Mouse (Mus musculus): Measurements from ENCODE around the gene Nrap. TPM values are rescaled to one million over a fixed set of nuclear protein-coding genes. Genes with fewer than 3 reads are reported as not detected.

The Nrap gene
- polyA plus RNA-seq, 1 experiment from 2014 or later: 0.16 TPM

- DNase-seq: no peak
- no peaks in the 10 kb centered on the region for H3K9me3 ChIP-seq (ENCODE audit: low read length)
- peaks cover 41% of the 10 kb centered on the region for H3K4me1 ChIP-seq (ENCODE audit: insufficient read depth)
- no peak for ATAC-seq
- H3K27ac ChIP-seq (ENCODE audit: low read depth): peak overlapping the region; percentile 92; the same call in 1 of the 2 replicates
- H3K9ac ChIP-seq (replicated peaks): no peak overlapping the region
- no peaks in the 10 kb centered on the region for H3K27me3 ChIP-seq (ENCODE audit: insufficient read depth, low read length)
- no peak for TF ChIP-seq EP300 (IDR thresholded peaks at IDR 0.05; ENCODE audit: low read depth)
- no peak for TF ChIP-seq CTCF (IDR thresholded peaks at IDR 0.05; ENCODE audit: low read depth)
- no peaks in the 10 kb centered on the region for H3K36me3 ChIP-seq (replicated peaks; ENCODE audit: insufficient read depth, low read length)
- H3K4me2 ChIP-seq (ENCODE audit: low read depth, low read length): peak overlapping the region; percentile 99; the same call in 1 of the 2 replicates
- H3K4me3 ChIP-seq (ENCODE audit: low read depth, low read length): no peak overlapping the region
Observed at GRCm38 (mm10) chr19:56398528-56398795, 8.6 kb upstream of the Nrap start.

GRCm38 (mm10) chr19:56397663-56398527, 8.1 kb upstream of the Nrap start:
- Histone ChIP-seq H3K9me3 (ENCODE audit: low read length) (no peaks in the 10 kb centered on the region), H3K4me1 (ENCODE audit: insufficient read depth) (peaks cover 46% of the 10 kb centered on the region), H3K9ac (replicated peaks) (peak overlapping the region; percentile 94), H3K36me3 (replicated peaks; ENCODE audit: insufficient read depth, low read length) (no peaks in the 10 kb centered on the region), H3K27me3 (ENCODE audit: insufficient read depth, low read length) (no peaks in the 10 kb centered on the region), H3K4me2 (ENCODE audit: low read depth, low read length) (peak overlapping the region; percentile 99), H3K4me3 (ENCODE audit: low read depth, low read length) (peak overlapping the region; percentile 91), H3K27ac (ENCODE audit: low read depth) (peak overlapping the region; percentile 92)
- ATAC-seq (peak; percentile 11), DNase-seq (no peak)
- WGBS (ENCODE audit: insufficient replicate concordance): 19% methylated on average over 11 of the region's 11 CpGs
- TF ChIP-seq CTCF (IDR thresholded peaks at IDR 0.05; ENCODE audit: low read depth) (no peak), EP300 (IDR thresholded peaks at IDR 0.05; ENCODE audit: low read depth) (no peak)

- peak; percentile 75 for ATAC-seq
- peak within 1 kb of the TSS; percentile 91 for H3K4me3 ChIP-seq (ENCODE audit: low read depth, low read length)
- peaks cover 53% of the 10 kb centered on the region for H3K4me1 ChIP-seq (ENCODE audit: insufficient read depth)
- H3K27ac ChIP-seq (ENCODE audit: low read depth): peak within 1 kb of the TSS; percentile 92
- no peak; the same call in 1 of the 2 replicates for TF ChIP-seq CTCF (IDR thresholded peaks at IDR 0.05; ENCODE audit: low read depth)
- no peak for TF ChIP-seq EP300 (IDR thresholded peaks at IDR 0.05; ENCODE audit: low read depth)
- peak; percentile 83 for DNase-seq
- peak within 1 kb of the TSS; percentile 94 for H3K9ac ChIP-seq (replicated peaks)
- H3K36me3 ChIP-seq (replicated peaks; ENCODE audit: insufficient read depth, low read length): no peaks in the 10 kb centered on the region
- no peaks in the 10 kb centered on the region for H3K9me3 ChIP-seq (ENCODE audit: low read length)
- under 1% methylated on average over 67 of the region's 78 CpGs for WGBS (ENCODE audit: insufficient replicate concordance)
- peak within 1 kb of the TSS; percentile 99 for H3K4me2 ChIP-seq (ENCODE audit: low read depth, low read length)
- H3K27me3 ChIP-seq (ENCODE audit: insufficient read depth, low read length): no peaks in the 10 kb centered on the region
Observed at GRCm38 (mm10) chr19:56396669-56397621, 7.1 kb upstream of the Nrap start, which contains the start of gene Casp7. Gene Casp7, plus strand, starts transcription at chr19:56397129.

- no peaks in the 10 kb centered on the region for H3K36me3 ChIP-seq (replicated peaks; ENCODE audit: insufficient read depth, low read length)
- H3K9ac ChIP-seq (replicated peaks): peak overlapping the region; percentile 94
- H3K27ac ChIP-seq (ENCODE audit: low read depth): peak overlapping the region; percentile 92
- H3K4me1 ChIP-seq (ENCODE audit: insufficient read depth): peaks cover 57% of the 10 kb centered on the region
- WGBS (ENCODE audit: insufficient replicate concordance): 19% methylated on average over 12 of the region's 12 CpGs
- H3K4me2 ChIP-seq (ENCODE audit: low read depth, low read length): peak overlapping the region; percentile 99
- TF ChIP-seq CTCF (IDR thresholded peaks at IDR 0.05; ENCODE audit: low read depth): no peak
- DNase-seq (no peak), ATAC-seq (no peak)
- H3K4me3 ChIP-seq (ENCODE audit: low read depth, low read length): peak overlapping the region; percentile 91
- H3K9me3 ChIP-seq (ENCODE audit: low read length): no peaks in the 10 kb centered on the region
- H3K27me3 ChIP-seq (ENCODE audit: insufficient read depth, low read length): no peaks in the 10 kb centered on the region
Observed at GRCm38 (mm10) chr19:56396227-56396626, 6.4 kb upstream of the Nrap start.

- peaks cover 65% of the 10 kb centered on the region for H3K4me1 ChIP-seq (ENCODE audit: insufficient read depth)
- H3K4me2 ChIP-seq (ENCODE audit: low read depth, low read length): no peak overlapping the region
- no peaks in the 10 kb centered on the region for H3K9me3 ChIP-seq (ENCODE audit: low read length)
- TF ChIP-seq EP300 (IDR thresholded peaks at IDR 0.05; ENCODE audit: low read depth) (no peak), CTCF (IDR thresholded peaks at IDR 0.05; ENCODE audit: low read depth) (no peak)
- no peaks in the 10 kb centered on the region for H3K27me3 ChIP-seq (ENCODE audit: insufficient read depth, low read length)
- H3K36me3 ChIP-seq (replicated peaks; ENCODE audit: insufficient read depth, low read length): no peaks in the 10 kb centered on the region
- no peak overlapping the region for H3K9ac ChIP-seq (replicated peaks)
- no peak overlapping the region for H3K4me3 ChIP-seq (ENCODE audit: low read depth, low read length)
- ATAC-seq (no peak), DNase-seq (no peak)
- 67% methylated on average over 16 of the region's 16 CpGs for WGBS (ENCODE audit: insufficient replicate concordance)
- H3K27ac ChIP-seq (ENCODE audit: low read depth): no peak overlapping the region
Observed at GRCm38 (mm10) chr19:56395183-56395935, 5.5 kb upstream of the Nrap start.
